Mouse (Mus musculus) liver, embryonic 12.5 days (tissue): Measurements from ENCODE around the gene Ropn1. TPM values are rescaled to one million over a fixed set of nuclear protein-coding genes. Genes with fewer than 3 reads are reported as not detected.
"Not testable (repeated sequence)": the region's sequence is repeated elsewhere in the genome, so short reads cannot be mapped to it uniquely, and the experiment has no call there.

Source experiments
- ATAC-seq: fragments of 200-750 bp; cut with Nextera tagmentation; 2 replicates; pipeline ENCODE4 v1.8.0; 2017; ENCODE audit warnings: moderate number of reproducible peaks, mild to moderate bottlenecking, moderate library complexity
- H3K27ac ChIP-seq: fragments of 300-500 bp; sonication (generic); 2 replicates; pipeline ENCODE4 v1.5.1; 2016; ENCODE audit warnings: mild to moderate bottlenecking
- H3K27me3 ChIP-seq: fragments of 300-500 bp; sonication (generic); replicated peaks from 2 replicates; pipeline ENCODE4 v1.6.1; 2016; ENCODE audit warnings: mild to moderate bottlenecking, moderate library complexity
- H3K36me3 ChIP-seq: fragments of 300-500 bp; sonication (generic); 2 replicates; pipeline ENCODE4 v1.6.1; 2016; ENCODE audit warnings: mild to moderate bottlenecking, moderate library complexity
- H3K4me1 ChIP-seq: fragments of 300-500 bp; sonication (generic); 2 replicates; pipeline ENCODE4 v1.6.1; 2016
- H3K4me2 ChIP-seq: fragments of 300-500 bp; sonication (generic); 2 replicates; pipeline ENCODE4 v1.6.1; 2016; ENCODE audit warnings: mild to moderate bottlenecking, moderate library complexity
- H3K4me3 ChIP-seq: fragments of 300-500 bp; sonication (generic); 2 replicates; pipeline ENCODE4 v1.5.1; 2016; ENCODE audit warnings: mild to moderate bottlenecking, moderate library complexity
- H3K9ac ChIP-seq: fragments of 300-500 bp; sonication (generic); 2 replicates; pipeline ENCODE4 v1.6.1; 2016; ENCODE audit warnings: mild to moderate bottlenecking, moderate library complexity
- H3K9me3 ChIP-seq: fragments of 300-500 bp; sonication (generic); replicated peaks from 2 replicates; pipeline ENCODE4 v1.6.1; 2016; ENCODE audit warnings: mild to moderate bottlenecking, moderate library complexity
- WGBS: fragments of 180-500 bp; shearing (Covaris S2); methylation state at CpG from one replicate; pipeline ENCODE4 v1.1.7; 2016; ENCODE audit not compliant: insufficient replicate concordance; 5-methylcytosine and 5-hydroxymethylcytosine counted together
- polyA plus RNA-seq: library from polyadenylated mRNA; unstranded; fragments of >200 nt; fragmentation: Nextera tagmentation; extraction: Ambion mirVana; gene quantifications from 2 replicates; pipeline ENCODE4 v1.2.1, GENCODE M21; 2016

The Ropn1 gene
- not detected in 2 replicates for polyA plus RNA-seq

DNA sequence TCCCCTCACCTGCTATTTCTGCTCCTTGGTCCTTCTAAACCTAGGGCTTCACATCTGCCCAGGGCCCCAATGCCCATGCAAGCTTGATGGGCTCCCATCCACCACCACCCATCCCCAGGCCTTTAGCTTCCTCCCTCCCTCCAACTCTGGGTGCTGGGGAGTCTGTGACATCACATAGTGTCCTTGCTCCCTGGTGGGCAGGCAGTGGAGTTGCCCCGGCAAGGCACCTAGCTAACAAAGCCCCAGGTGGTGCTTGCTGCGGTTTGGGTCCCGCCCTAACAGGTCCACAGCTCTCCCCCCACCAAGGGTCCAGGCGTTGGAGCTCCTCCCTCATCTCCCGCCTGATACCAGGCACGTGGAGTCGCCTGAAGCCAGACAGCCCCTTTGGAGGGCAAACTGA, at the start of gene Ropn1:
Gene Ropn1, plus strand, starts transcription at position 301 of the 400 bp plus-strand sequence.
- Histone ChIP-seq H3K36me3 (no peaks in the 10 kb centered on the region), H3K27me3 (peaks cover 10% of the 10 kb centered on the region), H3K4me2 (no peak within 1 kb of the TSS), H3K27ac (no peak within 1 kb of the TSS), H3K9me3 (no peaks in the 10 kb centered on the region), H3K9ac (no peak within 1 kb of the TSS), H3K4me1 (no peaks in the 10 kb centered on the region), H3K4me3 (no peak within 1 kb of the TSS)
- WGBS: 32% methylated on average over 7 of the region's 7 CpGs
- ATAC-seq: no peak

DNA sequence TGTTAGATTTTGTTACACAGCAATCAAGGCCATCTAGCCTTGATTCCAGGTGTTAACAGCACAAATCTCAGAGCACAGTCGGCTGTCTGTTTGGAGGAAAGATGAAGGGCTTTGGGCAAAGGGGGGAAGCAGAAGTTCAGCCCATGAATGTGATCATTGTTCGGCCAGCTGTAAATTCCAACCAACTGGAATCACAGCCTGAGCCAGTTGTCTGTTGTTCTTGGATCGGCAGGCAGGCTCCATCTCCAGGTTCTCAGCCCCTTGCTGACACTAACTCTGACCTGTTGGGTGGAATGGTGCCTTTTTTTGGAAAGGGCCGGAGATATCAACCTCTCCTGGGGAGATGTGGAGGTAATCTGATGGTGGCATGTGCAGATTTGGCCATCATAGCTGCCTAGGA, 47.8 kb upstream of the Ropn1 start:
- Histone ChIP-seq H3K9ac (no peak overlapping the region), H3K4me3 (no peak overlapping the region), H3K27ac (no peak overlapping the region), H3K4me2 (no peak overlapping the region), H3K36me3 (no peaks in the 10 kb centered on the region), H3K27me3 (no peaks in the 10 kb centered on the region), H3K4me1 (no peaks in the 10 kb centered on the region), H3K9me3 (no peaks in the 10 kb centered on the region)
- ATAC-seq: no peak
- 66% methylated on average over 4 of the region's 4 CpGs for WGBS

DNA sequence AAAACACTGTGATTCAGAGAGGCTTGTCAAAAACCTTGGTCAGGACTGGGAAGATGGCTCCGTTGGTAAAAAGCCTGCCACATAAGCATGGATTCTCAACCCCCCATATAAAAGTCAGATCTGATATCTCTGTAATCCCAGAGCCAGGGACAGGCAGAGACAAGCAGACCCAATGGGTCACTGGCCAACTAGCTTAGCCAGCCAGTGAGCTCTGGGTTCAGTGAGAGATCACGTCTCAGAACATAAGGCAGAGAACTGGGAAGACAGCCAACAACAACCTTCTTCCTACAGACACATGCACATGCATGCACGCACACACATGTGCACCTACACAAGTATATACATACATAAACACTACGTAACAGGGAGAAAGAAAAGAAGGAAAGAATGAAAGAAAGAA, 46.6 kb upstream of the Ropn1 start:
- no peak overlapping the region for H3K4me2 ChIP-seq
- no peak for ATAC-seq
- WGBS: 55% methylated on average over 4 of the region's 4 CpGs

DNA sequence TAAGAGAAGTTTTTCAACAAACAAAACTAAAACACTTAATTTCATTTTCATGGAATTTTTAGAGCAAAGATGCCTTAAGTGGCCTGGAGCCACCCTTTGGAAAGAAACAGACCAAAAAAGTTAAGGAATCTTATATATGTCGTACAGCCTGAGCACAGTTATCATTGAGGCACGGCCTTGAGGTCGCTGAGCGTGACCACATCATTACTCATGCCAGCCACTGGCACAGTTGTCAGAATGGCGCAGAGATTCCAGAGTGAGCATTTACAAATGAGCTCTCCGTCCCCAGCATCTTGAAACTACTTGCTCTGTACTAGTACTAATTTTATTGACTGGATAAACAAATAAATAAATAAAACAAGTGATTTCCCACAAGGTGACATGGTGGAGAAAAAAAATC, 45.9 kb upstream of the Ropn1 start:
- WGBS: 49% methylated on average over 6 of the region's 6 CpGs
- no peaks in the 10 kb centered on the region for H3K36me3 ChIP-seq
- H3K27me3 ChIP-seq: no peaks in the 10 kb centered on the region
- no peaks in the 10 kb centered on the region for H3K4me1 ChIP-seq
- no peaks in the 10 kb centered on the region for H3K9me3 ChIP-seq
- no peak overlapping the region for H3K9ac ChIP-seq
- no peak overlapping the region for H3K4me3 ChIP-seq
- no peak overlapping the region for H3K4me2 ChIP-seq
- ATAC-seq: no peak
- H3K27ac ChIP-seq: no peak overlapping the region

More for the DNA sequence above, 46.6 kb upstream of the Ropn1 start:
- Histone ChIP-seq H3K27ac (no peak overlapping the region), H3K9ac (no peak overlapping the region), H3K4me3 (no peak overlapping the region), H3K27me3 (no peaks in the 10 kb centered on the region), H3K36me3 (no peaks in the 10 kb centered on the region), H3K9me3 (no peaks in the 10 kb centered on the region), H3K4me1 (no peaks in the 10 kb centered on the region)

DNA sequence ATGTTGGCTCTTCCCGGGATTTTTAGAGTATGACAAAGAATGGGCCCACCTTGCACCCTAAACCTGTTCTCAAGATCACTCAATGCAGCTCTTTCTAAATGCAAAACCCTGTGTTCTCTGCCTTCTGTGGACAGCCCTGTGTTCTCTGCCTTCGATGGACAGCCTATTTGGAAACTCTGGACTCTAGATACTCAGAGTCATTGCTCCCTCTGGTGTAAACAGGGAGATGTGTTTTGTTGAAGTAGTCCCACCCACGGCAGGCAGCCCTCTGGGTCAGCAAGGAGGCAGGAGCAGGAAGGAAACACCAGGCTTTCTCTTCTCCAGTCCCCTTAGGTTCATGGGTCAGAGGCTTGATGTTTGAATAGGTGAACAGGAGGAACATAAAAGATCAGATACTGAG, 44.0 kb upstream of the Ropn1 start:
- ATAC-seq: no peak
- no peaks in the 10 kb centered on the region for H3K4me1 ChIP-seq
- H3K9me3 ChIP-seq: no peaks in the 10 kb centered on the region
- 26% methylated on average over 3 of the region's 3 CpGs for WGBS
- H3K4me2 ChIP-seq: no peak overlapping the region
- no peak overlapping the region for H3K9ac ChIP-seq
- H3K27me3 ChIP-seq: no peaks in the 10 kb centered on the region
- no peak overlapping the region for H3K27ac ChIP-seq
- no peaks in the 10 kb centered on the region for H3K36me3 ChIP-seq
- H3K4me3 ChIP-seq: no peak overlapping the region

DNA sequence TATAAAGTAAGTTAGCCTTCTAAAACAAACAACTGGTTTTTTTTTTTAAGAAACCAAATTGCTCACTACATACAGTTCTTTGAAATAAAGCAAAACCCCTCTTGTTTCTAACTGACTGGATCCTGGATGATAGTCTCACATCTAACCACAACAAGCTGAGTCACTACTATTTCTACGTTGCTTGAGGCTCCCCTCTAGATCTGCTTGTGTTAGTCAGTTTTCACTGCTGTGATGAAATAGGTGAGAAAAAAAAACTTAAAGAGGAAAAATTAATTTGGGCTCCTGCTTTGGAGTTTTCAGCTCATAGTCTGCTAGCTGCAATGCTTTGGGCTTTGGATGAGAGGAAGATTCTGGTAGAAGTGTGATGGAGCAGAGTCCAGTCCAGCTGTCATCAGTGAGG, 39.6 kb upstream of the Ropn1 start:
- H3K4me3 ChIP-seq: no peak overlapping the region
- no peaks in the 10 kb centered on the region for H3K9me3 ChIP-seq
- H3K27me3 ChIP-seq: no peaks in the 10 kb centered on the region
- no peak overlapping the region for H3K27ac ChIP-seq
- H3K4me1 ChIP-seq: no peaks in the 10 kb centered on the region
- H3K36me3 ChIP-seq: no peaks in the 10 kb centered on the region
- ATAC-seq: no peak
- H3K9ac ChIP-seq: no peak overlapping the region
- no peak overlapping the region for H3K4me2 ChIP-seq
- WGBS: 27% methylated on average over 1 of the region's 1 CpGs

DNA sequence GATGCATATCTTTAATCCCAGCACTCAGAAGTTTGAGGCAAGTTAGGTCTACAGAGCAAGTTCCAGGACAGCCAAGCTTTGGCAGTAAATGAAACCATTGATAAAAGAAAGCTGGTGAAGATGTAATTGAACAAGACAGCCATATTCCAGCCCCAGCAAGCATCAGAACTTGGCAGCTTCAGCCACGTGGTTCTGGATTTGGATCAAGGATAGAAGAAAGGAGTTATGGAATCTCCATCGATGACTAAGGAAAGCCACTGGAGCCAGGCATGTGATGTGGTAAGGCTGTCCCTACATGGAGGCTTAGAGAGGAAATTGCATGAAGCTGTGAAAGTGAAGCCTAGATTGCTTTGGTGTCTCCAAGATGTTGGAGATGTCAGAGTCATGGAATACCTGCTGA, 35.7 kb upstream of the Ropn1 start:
- H3K4me1 ChIP-seq: no peaks in the 10 kb centered on the region
- no peaks in the 10 kb centered on the region for H3K27me3 ChIP-seq
- no peak for ATAC-seq
- whole genome bisulfite sequencing: 52% methylated on average over 2 of the region's 2 CpGs
- H3K4me3 ChIP-seq: no peak overlapping the region
- no peaks in the 10 kb centered on the region for H3K36me3 ChIP-seq
- no peak overlapping the region for H3K9ac ChIP-seq
- no peaks in the 10 kb centered on the region for H3K9me3 ChIP-seq
- H3K27ac ChIP-seq: no peak overlapping the region
- no peak overlapping the region for H3K4me2 ChIP-seq

DNA sequence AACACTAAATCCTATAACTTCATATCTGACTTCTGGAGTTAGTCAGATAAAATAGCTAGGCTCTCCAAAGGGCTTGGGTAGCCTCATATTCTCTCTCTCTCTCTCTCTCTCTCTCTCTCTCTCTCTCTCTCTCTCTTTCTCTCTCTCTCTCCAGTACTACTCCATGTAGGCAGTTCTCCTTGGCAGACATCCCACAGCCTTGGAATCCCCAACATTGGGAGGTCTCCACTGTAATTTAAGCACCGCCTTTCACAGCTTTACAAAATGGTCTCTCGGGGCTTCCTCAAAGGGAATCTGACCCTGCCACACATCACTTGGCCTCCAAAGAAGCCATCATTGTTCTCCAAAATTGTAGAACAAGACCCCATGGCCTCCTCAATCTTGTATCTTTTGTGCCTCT, 22.1 kb upstream of the Ropn1 start:
- Histone ChIP-seq H3K36me3 (no peaks in the 10 kb centered on the region), H3K4me1 (no peaks in the 10 kb centered on the region), H3K27ac (no peak overlapping the region), H3K9me3 (no peaks in the 10 kb centered on the region), H3K4me3 (no peak overlapping the region), H3K4me2 (no peak overlapping the region), H3K27me3 (no peaks in the 10 kb centered on the region), H3K9ac (no peak overlapping the region)
- 65% methylated on average over 2 of the region's 2 CpGs for WGBS
- no peak for ATAC-seq

DNA sequence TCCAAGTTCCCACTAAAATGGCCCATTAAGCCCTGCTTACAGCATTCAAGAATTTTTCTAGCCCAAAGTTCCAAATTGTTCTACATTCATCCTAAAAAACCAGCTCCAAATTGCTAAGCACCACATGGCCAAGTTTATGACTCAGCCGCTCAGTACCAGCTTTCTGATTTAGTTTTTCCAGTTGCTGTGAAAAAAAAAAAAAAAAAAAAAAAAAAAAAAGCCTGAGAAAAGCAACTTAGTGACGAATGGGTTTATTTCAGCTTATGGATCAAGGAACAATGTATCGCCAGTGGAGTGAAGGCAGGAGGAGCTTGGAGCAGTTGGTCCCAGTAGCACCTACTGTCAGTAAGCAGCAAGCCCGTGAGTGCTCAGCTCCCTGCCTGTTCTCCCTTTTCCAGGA, 21.3 kb upstream of the Ropn1 start:
- no peaks in the 10 kb centered on the region for H3K27me3 ChIP-seq
- H3K4me1 ChIP-seq: no peaks in the 10 kb centered on the region
- no peak overlapping the region for H3K9ac ChIP-seq
- ATAC-seq: no peak
- no peak overlapping the region for H3K4me3 ChIP-seq
- H3K36me3 ChIP-seq: no peaks in the 10 kb centered on the region
- H3K9me3 ChIP-seq: no peaks in the 10 kb centered on the region
- WGBS: 65% methylated on average over 4 of the region's 4 CpGs
- H3K27ac ChIP-seq: no peak overlapping the region
- no peak overlapping the region for H3K4me2 ChIP-seq

DNA sequence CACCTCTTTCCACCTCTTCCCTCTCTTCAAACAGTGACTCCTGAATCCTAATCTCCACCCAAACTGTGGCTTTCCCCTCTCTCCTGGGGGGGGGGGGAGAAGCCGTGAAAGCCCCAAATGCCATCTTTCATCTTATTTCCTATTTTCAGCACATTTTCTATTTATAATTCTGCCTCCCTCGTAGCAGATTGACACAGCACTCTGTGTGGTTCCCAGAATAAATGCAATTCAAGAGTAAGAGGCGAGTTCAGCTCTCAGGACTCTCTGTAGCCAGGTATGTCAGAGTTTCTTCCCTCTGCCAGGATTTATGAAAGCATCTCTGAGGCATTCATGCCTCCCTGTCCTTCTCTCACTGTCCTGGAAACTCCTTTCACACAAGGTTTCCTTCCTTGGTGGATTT, 14.2 kb upstream of the Ropn1 start:
- Histone ChIP-seq H3K9me3 (no peaks in the 10 kb centered on the region), H3K36me3 (no peaks in the 10 kb centered on the region), H3K4me3 (no peak overlapping the region), H3K27ac (no peak overlapping the region), H3K4me2 (no peak overlapping the region), H3K4me1 (no peaks in the 10 kb centered on the region), H3K9ac (no peak overlapping the region), H3K27me3 (no peaks in the 10 kb centered on the region)
- ATAC-seq: no peak
- 38% methylated on average over 3 of the region's 3 CpGs for WGBS

DNA sequence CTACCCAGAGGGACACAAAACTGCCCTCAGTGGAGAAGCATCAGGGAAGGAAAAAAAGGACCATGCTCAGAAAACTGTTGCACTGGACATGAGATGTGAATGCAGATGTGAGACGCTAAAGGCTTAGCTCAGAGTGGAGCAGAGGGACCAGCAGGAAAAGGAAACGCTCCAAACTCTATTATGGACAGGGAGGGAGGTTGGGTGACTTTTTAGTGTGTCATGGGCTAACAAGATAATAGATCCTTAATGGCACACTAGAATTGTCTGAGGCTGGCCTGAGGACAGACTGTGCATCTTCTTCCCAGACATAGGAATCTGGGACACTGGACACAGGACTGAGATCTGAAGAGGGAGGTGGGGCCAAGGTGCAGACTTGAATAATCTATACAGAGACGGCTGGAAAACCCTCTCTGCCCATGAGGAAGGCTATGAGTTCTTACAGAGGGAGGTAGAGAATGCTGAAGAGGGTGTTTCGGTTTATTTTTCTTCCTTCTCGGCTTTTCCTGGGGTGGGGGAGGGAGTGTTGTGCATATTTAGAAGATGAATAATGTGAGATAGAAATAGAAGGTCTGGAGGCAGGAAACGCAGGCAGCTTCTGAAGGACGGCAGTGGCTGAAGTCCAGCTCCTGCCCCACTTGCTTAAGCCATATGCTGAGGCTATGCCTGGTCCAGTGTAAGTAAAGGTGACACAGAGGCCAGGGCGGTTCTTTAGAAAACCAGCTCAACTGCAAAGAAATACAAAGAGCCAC, 6.0 kb upstream of the Ropn1 start:
- Histone ChIP-seq H3K9me3 (no peaks in the 10 kb centered on the region), H3K27ac (no peak overlapping the region), H3K4me2 (no peak overlapping the region), H3K4me1 (no peaks in the 10 kb centered on the region), H3K27me3 (0 out of 2 replicates have a peak, but pooled peaks cover 3% of the 10 kb centered on the region), H3K4me3 (no peak overlapping the region), H3K9ac (no peak overlapping the region), H3K36me3 (no peaks in the 10 kb centered on the region)
- ATAC-seq: no peak
- 53% methylated on average over 8 of the region's 8 CpGs for WGBS

DNA sequence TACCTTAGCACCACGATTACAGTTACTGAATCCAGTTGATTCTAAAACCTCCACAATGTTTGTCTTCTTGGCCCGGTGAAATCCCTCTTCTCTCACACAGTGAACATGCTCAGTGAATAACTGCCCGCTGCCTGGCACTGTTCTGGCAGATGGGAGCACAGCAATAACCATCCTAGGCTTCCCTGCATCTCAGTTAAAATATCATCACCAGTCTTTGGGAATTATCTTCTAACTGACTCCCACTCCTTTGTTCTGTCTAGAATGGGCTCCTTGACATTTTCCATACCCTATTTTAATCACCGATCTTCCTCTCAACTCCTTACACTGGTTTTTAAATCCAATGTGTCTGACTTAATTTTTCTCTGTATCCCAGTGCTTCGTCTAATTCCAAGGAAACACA, 3.3 kb downstream of the Ropn1 start:
- H3K9ac ChIP-seq: no peak overlapping the region
- no peak for ATAC-seq
- no peaks in the 10 kb centered on the region for H3K36me3 ChIP-seq
- 68% methylated on average over 5 of the region's 5 CpGs for WGBS
- H3K4me3 ChIP-seq: no peak overlapping the region
- no peak overlapping the region for H3K27ac ChIP-seq
- H3K4me2 ChIP-seq: no peak overlapping the region
- peaks cover 16% of the 10 kb centered on the region for H3K27me3 ChIP-seq
- no peaks in the 10 kb centered on the region for H3K4me1 ChIP-seq
- no peaks in the 10 kb centered on the region for H3K9me3 ChIP-seq

DNA sequence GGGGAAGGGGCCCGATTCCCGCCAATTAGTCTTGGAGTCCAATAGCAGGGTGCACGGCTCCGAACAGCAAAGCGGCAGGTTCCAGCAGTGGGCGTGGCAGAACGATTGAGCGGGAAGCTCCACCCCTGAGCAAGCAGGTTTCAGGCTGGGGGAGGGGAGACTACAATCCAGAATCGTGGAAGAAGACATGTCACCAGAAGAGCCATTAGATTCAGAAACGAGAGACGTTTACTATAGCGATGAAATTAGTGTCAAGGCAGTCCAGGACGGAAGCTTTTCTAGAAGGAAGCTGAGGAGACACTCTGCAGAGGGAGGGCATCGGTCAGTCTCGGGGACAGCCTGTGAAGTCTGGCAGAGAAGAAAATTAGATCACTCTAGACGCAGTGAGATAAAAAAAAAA, 7.8 kb downstream of the Ropn1 start:
- H3K9me3 ChIP-seq, H3K9ac ChIP-seq, H3K4me1 ChIP-seq, ATAC-seq, H3K27ac ChIP-seq, H3K36me3 ChIP-seq: not testable (repeated sequence)
- 5% methylated on average over 16 of the region's 16 CpGs for WGBS
- peak overlapping the region; percentile 62 for H3K4me2 ChIP-seq
- H3K27me3 ChIP-seq: peaks cover 16% of the 10 kb centered on the region
- H3K4me3 ChIP-seq: peak overlapping the region; percentile 39
